Mouse (Mus musculus) neural tube, embryonic 14.5 days (tissue): ENCODE measurements at regions not wholly inside any gene's neighbourhood (a gene's known extent, or its start where the extent isn't known, plus 50 kb on each side); places are given as distances from the start of the nearest gene placed in this dataset. TPM values are rescaled to one million over a fixed set of nuclear protein-coding genes. Genes with fewer than 3 reads are reported as not detected.

ENCODE experiments used
- ATAC-seq: fragments of 200-750 bp; cut with Nextera tagmentation; 2 replicates; pipeline ENCODE4 v1.8.0; 2017; ENCODE audit warnings: low read depth, mild to moderate bottlenecking, moderate TSS enrichment, moderate library complexity
- H3K27ac ChIP-seq: fragments of 300-500 bp; sonication (generic); 2 replicates; pipeline ENCODE4 v1.5.1; 2014; ENCODE audit warnings: low read depth, mild to moderate bottlenecking, control low read depth, low read length, moderate library complexity, mixed read lengths
- H3K27me3 ChIP-seq: fragments of 300-500 bp; sonication (generic); 2 replicates; pipeline ENCODE4 v1.6.1; 2014; ENCODE audit warnings: low read length; ENCODE audit not compliant: control insufficient read depth, insufficient read depth
- H3K36me3 ChIP-seq: fragments of 300-500 bp; sonication (generic); 2 replicates; pipeline ENCODE4 v1.6.1; 2014; ENCODE audit warnings: low read length, mixed read lengths; ENCODE audit not compliant: control insufficient read depth, insufficient read depth
- H3K4me1 ChIP-seq: fragments of 300-500 bp; sonication (generic); 2 replicates; pipeline ENCODE4 v1.6.1; 2014; ENCODE audit warnings: low read length; ENCODE audit not compliant: control insufficient read depth, insufficient read depth
- H3K4me2 ChIP-seq: fragments of 300-500 bp; sonication (generic); 2 replicates; pipeline ENCODE4 v1.6.1; 2014; ENCODE audit warnings: mild to moderate bottlenecking, low read depth, low read length, control low read depth
- H3K4me3 ChIP-seq: fragments of 300-500 bp; sonication (generic); 2 replicates; pipeline ENCODE4 v1.5.1; 2014; ENCODE audit warnings: low read depth, low read length, control low read depth, mixed read lengths
- H3K9ac ChIP-seq: fragments of 300-500 bp; sonication (generic); replicated peaks from 2 replicates; pipeline ENCODE4 v1.6.1; 2014; ENCODE audit warnings: low read depth, mild to moderate bottlenecking, control low read depth, low read length, mixed read lengths
- H3K9me3 ChIP-seq: fragments of 300-500 bp; sonication (generic); 2 replicates; pipeline ENCODE4 v1.6.1; 2016; ENCODE audit warnings: low read length; ENCODE audit not compliant: control insufficient read depth
- whole genome bisulfite sequencing: fragments of 180-500 bp; shearing (Covaris S2); extraction: QIAGEN DNeasy Blood & Tissue Kit; methylation state at CpG from one replicate; pipeline ENCODE4 v1.1.7; 2014; 5-methylcytosine and 5-hydroxymethylcytosine counted together
- microRNA counts: library from miRNA; unstranded; fragments of <30 nt; microRNA quantifications from one replicate; lab custom pipeline; 2016
- microRNA-seq: library from miRNA; unstranded; fragments of <30 nt; microRNA quantifications from one replicate; pipeline ENCODE4, GENCODE M21; 2016

- Histone ChIP-seq H3K27me3 (no peaks in the 10 kb centered on the region), H3K9ac (no peak overlapping the region), H3K4me3 (no peak overlapping the region), H3K27ac (no peak overlapping the region), H3K36me3 (no peaks in the 10 kb centered on the region), H3K9me3 (no peaks in the 10 kb centered on the region), H3K4me2 (no peak overlapping the region), H3K4me1 (no peaks in the 10 kb centered on the region)
- ATAC-seq = no peak
- WGBS = 89% methylated on average over 2 of the region's 2 CpGs
Measured at GRCm38 (mm10) chr13:75652966-75653365, 53.6 kb upstream of the Ell2 start.

MicroRNAs encoded in the stretch of these regions (microRNA counts, 519-probe panel; counts per million panel counts)
- not detected for microRNA mmu-miR-682 (lab: Ali Mortazavi, UCI)

Small RNAs in the stretch of these regions (microRNA-seq; reads per million reads assigned to microRNA genes)
- gene Mir682 = not detected
